In genomic region chr1:170200379-170200778, GRCm38 (mm10) we compare ENCODE assay signal across 10 mouse cellular contexts. TPM values are rescaled to one million over a fixed set of nuclear protein-coding genes. Genes with fewer than 3 reads are reported as not detected.
A peak's percentile ranks its signal among the peaks of the same experiment; 100 is the strongest.
DNase-seq lines count a peak whose midpoint lies in the region; ATAC-seq and TF ChIP-seq lines count a peak whose summit lies in the region.
"Had no signal": no experiment of that assay in that cellular context is flagged by ENCODE, and none has a peak within 500 bp of the region (broad histone marks: within the 10 kb centered on the region; RNA-seq: fewer than 3 reads in every experiment).

No protein-coding gene starts in this region.

- DNase-seq in embryo, embryonic 10 days (ENCODE audit: low spot score) = peak; percentile 55
- no peak for DNase-seq in embryo, embryonic 9.5 days (ENCODE audit: extremely low spot score)
- no peak for DNase-seq in left cerebral cortex, adult 2 months (ENCODE audit: extremely low spot score in 1 of 2, low spot score in 2 of 2)
- no peak for DNase-seq in left cerebral cortex, adult 9 months (ENCODE audit: low spot score in 2 of 2)
- no peak for DNase-seq in G1E (ENCODE audit: low spot score)
- peak; percentile 30 to 35 for DNase-seq in heart, postnatal 14 days
- peak; percentile 68 for DNase-seq in retina, embryonic 14.5 days (ENCODE audit: low spot score)
- no peak for DNase-seq in frontal cortex, postnatal 36 days (ENCODE audit: low spot score in 2 of 2)

- no peak overlapping the region for H3K27ac ChIP-seq in left cerebral cortex, adult 2 months

- H3K9me3 ChIP-seq in G1E (replicated peaks) = no peaks in the 10 kb centered on the region

- no peak overlapping the region for H3K4me3 ChIP-seq in left cerebral cortex, adult 2 months
- no peak overlapping the region for H3K4me3 ChIP-seq in G1E (ENCODE audit: low read depth, low read length)

- H3K36me3 ChIP-seq in G1E (replicated peaks) = peaks cover 92% of the 10 kb centered on the region

- peak; percentile 79 for ATAC-seq in G1E (ENCODE audit: extremely low read depth, insufficient number of reproducible peaks, low FRiP score, poor library complexity, severe bottlenecking)

- intact Hi-C loops in left cerebral cortex, adult 2 months (cut with DNase I) = no loop called here
- intact Hi-C loops in heart, postnatal 14 days (cut with DNase I) = no loop called here

- no peaks in the 10 kb centered on the region for H3K27me3 ChIP-seq in G1E (ENCODE audit: insufficient read depth, low read length)

- peak; percentile 57 for TF ChIP-seq CTCF in left cerebral cortex, adult 2 months (IDR thresholded peaks at IDR 0.05)
- TF ChIP-seq CTCF in G1E (IDR thresholded peaks at IDR 0.05; ENCODE audit: low read depth, low read length) = no peak

- H3K4me1 ChIP-seq in G1E (ENCODE audit: insufficient read depth, low read depth, low read length) = peaks cover 13% of the 10 kb centered on the region

RNA-seq across cellular contexts. Expression of gene Uhmk1, which starts 14.8 kb away (rescaled TPM):
- 100 to 1,000 TPM; 140 to 141 TPM for total RNA-seq in left cerebral cortex, adult 2 months (2021)
- total RNA-seq in G1E (2014; fragmentation: Nextera tagmentation) = 85.0 and 85.1 TPM in 2 replicates
- total RNA-seq in G1E (2017) = 70.1 and 86.0 TPM in 2 replicates
- 2.5 and 3.3 TPM in 2 replicates for polyA plus RNA-seq in G1E (2012)
- total RNA-seq in heart, postnatal 14 days (2021) = 10 to 100 TPM; 19.9 to 23.2 TPM

RNA-seq across cellular contexts. Expression of gene Uap1, which starts 25.6 kb away (rescaled TPM):
- total RNA-seq in left cerebral cortex, adult 2 months (2021) = 10 to 100 TPM; 55.7 to 60.9 TPM
- total RNA-seq in G1E (2014; fragmentation: Nextera tagmentation) = 167 and 171 TPM in 2 replicates
- total RNA-seq in G1E (2017) = 530 and 570 TPM in 2 replicates
- 16.7 and 24.1 TPM in 2 replicates for polyA plus RNA-seq in G1E (2012)
- total RNA-seq in heart, postnatal 14 days (2021) = 10 to 100 TPM; 49.1 to 55.4 TPM

RNA-seq across cellular contexts. Expression of gene Sh2d1b2, which starts 32.2 kb away (rescaled TPM):
- total RNA-seq in left cerebral cortex, adult 2 months (2021) = not detected
- not detected in 2 replicates for total RNA-seq in G1E (2014; fragmentation: Nextera tagmentation)
- 0.16 TPM in 1 of 2 replicates, not detected in the other for total RNA-seq in G1E (2017)
- polyA plus RNA-seq in G1E (2012) = not detected in 2 replicates
- not detected for total RNA-seq in heart, postnatal 14 days (2021)
- total RNA-seq: gastrocnemius, postnatal 4 days had no signal
- polyA plus RNA-seq: stomach, embryonic 16.5 days had no signal

Comparison
In these comparisons a context has a peak if more than half of its experiments do, and no peak if none do; other contexts are left out.
1. DNase-seq: peak in embryo, embryonic 10 days (single experiment), heart, postnatal 14 days (2 of 2) and retina, embryonic 14.5 days (single experiment); none in embryo, embryonic 9.5 days (single experiment), left cerebral cortex, adult 2 months (0 of 2), left cerebral cortex, adult 9 months (0 of 2), G1E (single experiment) and frontal cortex, postnatal 36 days (0 of 2).